Mouse (Mus musculus): ENCODE results near the gene Spdye4a. TPM values are rescaled to one million over a fixed set of nuclear protein-coding genes. Genes with fewer than 3 reads are reported as not detected.

The Spdye4a gene
- polyA plus RNA-seq, 2 experiments: not detected

DNA sequence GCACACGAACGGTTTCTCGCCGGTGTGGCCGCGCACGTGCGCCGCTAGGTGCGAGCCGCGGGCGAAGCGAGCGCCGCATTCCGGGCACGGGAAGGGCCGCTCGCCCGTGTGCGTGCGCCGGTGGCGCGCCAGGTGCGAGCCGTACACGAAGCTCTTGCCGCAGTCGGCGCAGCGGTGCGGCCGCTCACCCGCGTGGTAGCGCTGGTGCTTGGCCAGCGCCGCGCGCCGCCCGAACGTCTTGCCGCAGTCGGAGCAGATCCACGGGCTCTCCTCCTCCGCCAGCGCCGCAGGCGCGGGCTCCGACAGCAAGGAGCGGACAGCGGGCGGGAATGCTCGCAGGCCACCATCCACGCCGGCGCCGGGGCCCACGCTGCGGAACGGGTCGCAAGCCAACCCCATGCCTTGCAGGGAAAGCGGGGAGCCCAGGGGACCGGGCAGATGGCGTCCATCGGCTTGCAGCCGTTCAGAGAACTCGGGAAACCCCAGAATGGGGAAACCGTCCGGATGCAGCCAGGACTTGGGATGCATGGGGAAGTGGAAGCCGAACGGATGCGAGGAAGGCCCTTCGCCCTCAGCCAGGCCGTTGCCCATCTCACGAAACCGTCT lies 27.3 kb upstream of the Spdye4a start:
- 10% methylated on average over 81 of the region's 81 CpGs for WGBS (ENCODE audit: insufficient replicate concordance)
- Histone ChIP-seq H3K4me1 (replicated peaks; ENCODE audit: control insufficient read depth in 2 of 2, insufficient read depth in 2 of 2, low read length in 1 of 2) (no peaks in the 10 kb centered on the region), H3K27ac (no peak overlapping the region), H3K9ac (replicated peaks) (no peak overlapping the region), H3K27me3 (ENCODE audit: control insufficient read depth, insufficient read depth, low read length) (peaks cover 58% of the 10 kb centered on the region), H3K4me2 (ENCODE audit: low read depth) (peak overlapping the region; percentile 38), H3K4me3 (ENCODE audit: insufficient read depth in 1 of 2, low read depth in 2 of 2, low read length in 2 of 2) (peak overlapping the region; percentile 3 to 31; a peak in 2 of 4 replicates), H3K9me3 (ENCODE audit: control insufficient read depth, low read length) (no peaks in the 10 kb centered on the region), H3K36me3 (replicated peaks; ENCODE audit: control insufficient read depth, insufficient read depth, low read depth) (no peaks in the 10 kb centered on the region)
- ATAC-seq (ENCODE audit: insufficient read depth) (no peak), DNase-seq (ENCODE audit: low read depth in 3 of 3, low spot score in 3 of 3) (no peak)
- no peak for TF ChIP-seq EP300 (IDR thresholded peaks at IDR 0.05; ENCODE audit: low read depth)
- TF ChIP-seq CTCF (IDR thresholded peaks at IDR 0.05; ENCODE audit: low read depth): no peak

DNA sequence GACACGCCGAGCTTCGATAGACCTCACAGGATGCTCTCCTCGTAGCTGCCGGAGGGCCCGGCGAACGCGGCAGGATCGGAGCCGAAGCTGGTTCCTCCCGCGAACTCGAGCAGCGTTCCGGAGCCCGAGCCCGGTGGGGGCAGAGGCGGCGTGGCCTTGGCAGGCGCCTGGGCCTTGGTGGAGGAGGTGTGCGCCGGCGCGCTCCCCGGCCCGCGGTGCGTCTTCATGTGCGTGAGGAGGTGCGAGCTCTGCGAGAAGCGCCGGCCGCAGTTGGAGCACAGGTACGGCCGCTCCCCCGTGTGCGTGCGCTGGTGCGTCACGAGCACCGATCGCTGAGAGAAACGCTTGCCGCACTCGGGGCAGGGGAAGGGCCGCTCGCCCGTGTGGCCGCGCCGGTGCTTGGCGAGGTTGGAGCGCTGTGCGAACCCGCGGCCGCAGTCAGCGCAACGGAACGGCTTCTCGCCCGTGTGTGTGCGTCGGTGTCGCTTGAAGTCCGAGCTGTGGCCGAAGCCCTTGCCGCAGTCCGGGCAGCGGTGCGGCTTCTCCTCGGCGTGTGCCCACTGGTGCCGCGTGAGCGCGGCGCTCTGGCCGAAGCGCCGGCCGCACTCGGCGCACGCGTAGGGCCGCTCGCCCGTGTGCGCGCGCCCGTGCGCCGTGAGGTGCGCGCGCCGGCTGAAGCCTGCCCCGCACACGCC lies 26.6 kb upstream of the Spdye4a start:
- Histone ChIP-seq H3K9ac (replicated peaks) (no peak overlapping the region), H3K27me3 (ENCODE audit: control insufficient read depth, insufficient read depth, low read length) (peaks cover 58% of the 10 kb centered on the region), H3K4me2 (ENCODE audit: low read depth) (peak overlapping the region; percentile 38), H3K4me3 (ENCODE audit: insufficient read depth in 1 of 2, low read depth in 2 of 2, low read length in 2 of 2) (peak overlapping the region; percentile 3 to 31; a peak in 2 of 4 replicates), H3K9me3 (ENCODE audit: control insufficient read depth, low read length) (no peaks in the 10 kb centered on the region), H3K36me3 (replicated peaks; ENCODE audit: control insufficient read depth, insufficient read depth, low read depth) (no peaks in the 10 kb centered on the region), H3K4me1 (replicated peaks; ENCODE audit: control insufficient read depth in 2 of 2, insufficient read depth in 2 of 2, low read length in 1 of 2) (no peaks in the 10 kb centered on the region), H3K27ac (no peak overlapping the region)
- DNase-seq (ENCODE audit: low read depth in 3 of 3, low spot score in 3 of 3) (no peak), ATAC-seq (ENCODE audit: insufficient read depth) (no peak)
- 9% methylated on average over 81 of the region's 103 CpGs for WGBS (ENCODE audit: insufficient replicate concordance)
- TF ChIP-seq CTCF (IDR thresholded peaks at IDR 0.05; ENCODE audit: low read depth) (no peak), EP300 (IDR thresholded peaks at IDR 0.05; ENCODE audit: low read depth) (no peak)

- no peak overlapping the region for H3K4me2 ChIP-seq (ENCODE audit: low read depth)
Observed at GRCm38 (mm10) chr5:143252791-143253185, 26.1 kb upstream of the Spdye4a start.

DNA sequence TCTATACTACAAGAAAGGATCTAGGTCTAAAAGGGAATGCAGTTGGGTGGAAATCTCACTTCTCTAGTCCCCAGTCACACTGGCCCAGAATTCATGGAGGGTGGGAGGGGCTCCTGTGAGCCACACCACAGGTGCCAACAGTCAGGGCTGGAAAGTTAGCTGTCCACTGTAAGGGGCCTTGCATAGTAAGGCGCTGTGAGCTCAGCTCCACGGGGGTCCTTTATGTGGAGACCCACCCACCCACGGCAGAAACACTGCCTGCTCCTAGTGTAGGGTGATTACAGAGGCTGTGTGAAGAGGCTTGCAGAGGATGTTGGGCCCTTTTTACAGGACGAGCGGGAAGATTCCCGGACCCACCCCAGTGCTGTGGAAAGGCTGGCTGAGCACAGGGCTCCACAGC lies 25.3 kb upstream of the Spdye4a start:
- ATAC-seq (ENCODE audit: insufficient read depth) (no peak), DNase-seq (ENCODE audit: low read depth in 3 of 3, low spot score in 3 of 3) (no peak)
- no peaks in the 10 kb centered on the region for H3K36me3 ChIP-seq (replicated peaks; ENCODE audit: control insufficient read depth, insufficient read depth, low read depth)
- H3K9ac ChIP-seq (replicated peaks): no peak overlapping the region
- H3K27me3 ChIP-seq (ENCODE audit: control insufficient read depth, insufficient read depth, low read length): peaks cover 58% of the 10 kb centered on the region
- H3K27ac ChIP-seq: no peak overlapping the region
- no peaks in the 10 kb centered on the region for H3K9me3 ChIP-seq (ENCODE audit: control insufficient read depth, low read length)
- no peaks in the 10 kb centered on the region for H3K4me1 ChIP-seq (replicated peaks; ENCODE audit: control insufficient read depth in 2 of 2, insufficient read depth in 2 of 2, low read length in 1 of 2)
- 37% methylated on average over 6 of the region's 6 CpGs for WGBS (ENCODE audit: insufficient replicate concordance)
- H3K4me2 ChIP-seq (ENCODE audit: low read depth): no peak overlapping the region
- TF ChIP-seq CTCF (IDR thresholded peaks at IDR 0.05; ENCODE audit: low read depth) (no peak), EP300 (IDR thresholded peaks at IDR 0.05; ENCODE audit: low read depth) (no peak)
- no peak overlapping the region for H3K4me3 ChIP-seq (ENCODE audit: insufficient read depth in 1 of 2, low read depth in 2 of 2, low read length in 2 of 2)

More at GRCm38 (mm10) chr5:143252791-143253185, 26.1 kb upstream of the Spdye4a start:
- H3K27ac ChIP-seq: no peak overlapping the region
- H3K9me3 ChIP-seq (ENCODE audit: control insufficient read depth, low read length): no peaks in the 10 kb centered on the region
- H3K36me3 ChIP-seq (replicated peaks; ENCODE audit: control insufficient read depth, insufficient read depth, low read depth): no peaks in the 10 kb centered on the region
- H3K4me1 ChIP-seq (replicated peaks; ENCODE audit: control insufficient read depth in 2 of 2, insufficient read depth in 2 of 2, low read length in 1 of 2): no peaks in the 10 kb centered on the region
- ATAC-seq (ENCODE audit: insufficient read depth) (no peak), DNase-seq (ENCODE audit: low read depth in 3 of 3, low spot score in 3 of 3) (no peak)
- peaks cover 58% of the 10 kb centered on the region for H3K27me3 ChIP-seq (ENCODE audit: control insufficient read depth, insufficient read depth, low read length)
- no peak overlapping the region for H3K4me3 ChIP-seq (ENCODE audit: insufficient read depth in 1 of 2, low read depth in 2 of 2, low read length in 2 of 2)
- WGBS (ENCODE audit: insufficient replicate concordance): 12% methylated on average over 18 of the region's 18 CpGs
- H3K9ac ChIP-seq (replicated peaks): no peak overlapping the region
- TF ChIP-seq CTCF (IDR thresholded peaks at IDR 0.05; ENCODE audit: low read depth) (no peak), EP300 (IDR thresholded peaks at IDR 0.05; ENCODE audit: low read depth) (no peak)

DNA sequence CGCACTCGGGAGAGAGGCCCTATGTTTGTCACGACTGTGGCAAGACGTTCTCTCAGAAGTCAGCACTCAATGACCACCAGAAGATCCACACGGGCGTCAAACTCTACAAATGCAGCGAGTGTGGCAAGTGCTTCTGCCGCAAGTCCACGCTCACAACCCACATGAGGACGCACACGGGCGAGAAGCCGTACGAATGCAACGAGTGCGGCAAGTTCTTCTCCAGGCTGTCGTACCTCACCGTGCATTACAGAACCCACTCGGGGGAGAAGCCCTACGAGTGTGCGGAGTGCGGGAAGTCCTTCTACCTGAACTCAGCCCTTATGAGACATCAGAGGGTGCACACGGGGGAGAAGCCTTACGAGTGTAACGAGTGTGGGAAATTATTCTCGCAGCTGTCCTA lies 18.2 kb upstream of the Spdye4a start:
- Histone ChIP-seq H3K9ac (replicated peaks) (no peak overlapping the region), H3K4me2 (ENCODE audit: low read depth) (no peak overlapping the region), H3K27me3 (ENCODE audit: control insufficient read depth, insufficient read depth, low read length) (no peaks in the 10 kb centered on the region), H3K4me3 (ENCODE audit: insufficient read depth in 1 of 2, low read depth in 2 of 2, low read length in 2 of 2) (no peak overlapping the region), H3K9me3 (ENCODE audit: control insufficient read depth, low read length) (no peaks in the 10 kb centered on the region), H3K36me3 (replicated peaks; ENCODE audit: control insufficient read depth, insufficient read depth, low read depth) (peaks cover 3% of the 10 kb centered on the region), H3K27ac (no peak overlapping the region), H3K4me1 (replicated peaks; ENCODE audit: control insufficient read depth in 2 of 2, insufficient read depth in 2 of 2, low read length in 1 of 2) (no peaks in the 10 kb centered on the region)
- WGBS (ENCODE audit: insufficient replicate concordance): 87% methylated on average over 26 of the region's 26 CpGs
- DNase-seq (ENCODE audit: low read depth in 3 of 3, low spot score in 3 of 3): no peak
- no peak for ATAC-seq (ENCODE audit: insufficient read depth)
- TF ChIP-seq EP300 (IDR thresholded peaks at IDR 0.05; ENCODE audit: low read depth): no peak
